Mouse (Mus musculus) ES-CJ7 (cell line): ENCODE measurements at regions not wholly inside any gene's neighbourhood (a gene's known extent, or its start where the extent isn't known, plus 50 kb on each side); places are given as distances from the start of the nearest gene placed in this dataset.

Source experiments
- DNase-seq: peaks from one replicate; pipeline ENCODE4 v3.0.0; 2011; ENCODE audit warnings: low read depth, low spot score

GRCm38 (mm10) chr13:37290636-37291035 lies 54.4 kb upstream of the Ly86 start:
- DNase-seq, result no peak

GRCm38 (mm10) chr13:37288993-37289392 lies 56.0 kb upstream of the Ly86 start:
- no peak for DNase-seq

GRCm38 (mm10) chr13:37282515-37282914 lies 62.5 kb upstream of the Ly86 start:
- no peak for DNase-seq

- DNase-seq, result peak; percentile 37
Measured at GRCm38 (mm10) chr13:37279078-37279789, 65.8 kb upstream of the Ly86 start.

GRCm38 (mm10) chr13:37249581-37250461 lies 95.2 kb upstream of the Ly86 start:
- DNase-seq, result no peak

- DNase-seq, result no peak
Measured at GRCm38 (mm10) chr13:37248741-37249140, 96.3 kb upstream of the Ly86 start.

GRCm38 (mm10) chr13:37240048-37240447 lies 105.0 kb upstream of the Ly86 start:
- no peak for DNase-seq

- no peak for DNase-seq
Measured at GRCm38 (mm10) chr13:37237285-37237684, 107.7 kb upstream of the Ly86 start.

GRCm38 (mm10) chr13:37225834-37226233 lies 119.2 kb upstream of the Ly86 start:
- no peak for DNase-seq

GRCm38 (mm10) chr13:37220436-37220835 lies 124.6 kb upstream of the Ly86 start:
- no peak for DNase-seq

GRCm38 (mm10) chr13:37218596-37218995 lies 126.4 kb upstream of the Ly86 start:
- DNase-seq, result no peak

- DNase-seq, result no peak
Measured at GRCm38 (mm10) chr13:37214590-37215282, 130.3 kb upstream of the Ly86 start.

GRCm38 (mm10) chr13:37197136-37197535 lies 147.1 kb upstream of the F13a1 start:
- no peak for DNase-seq

- no peak for DNase-seq
Measured at GRCm38 (mm10) chr13:37195857-37196256, 145.8 kb upstream of the F13a1 start.

- no peak for DNase-seq
Measured at GRCm38 (mm10) chr13:37181169-37181787, 131.2 kb upstream of the F13a1 start.

GRCm38 (mm10) chr13:37176526-37176925 lies 126.5 kb upstream of the F13a1 start:
- DNase-seq, result no peak

- no peak for DNase-seq
Measured at GRCm38 (mm10) chr13:37175997-37176396, 126.0 kb upstream of the F13a1 start.

- no peak for DNase-seq
Measured at GRCm38 (mm10) chr13:37158831-37159522, 108.9 kb upstream of the F13a1 start.

GRCm38 (mm10) chr13:37157808-37158207 lies 107.8 kb upstream of the F13a1 start:
- DNase-seq, result no peak

- DNase-seq, result no peak
Measured at GRCm38 (mm10) chr13:37151835-37152516, 101.9 kb upstream of the F13a1 start.

GRCm38 (mm10) chr13:37149961-37150360 lies 99.9 kb upstream of the F13a1 start:
- DNase-seq, result no peak
